Mouse (Mus musculus): ENCODE results near the gene Slc7a5.
A peak's percentile ranks its signal among the peaks of the same experiment; 100 is the strongest.

Slc7a5 gene

DNA sequence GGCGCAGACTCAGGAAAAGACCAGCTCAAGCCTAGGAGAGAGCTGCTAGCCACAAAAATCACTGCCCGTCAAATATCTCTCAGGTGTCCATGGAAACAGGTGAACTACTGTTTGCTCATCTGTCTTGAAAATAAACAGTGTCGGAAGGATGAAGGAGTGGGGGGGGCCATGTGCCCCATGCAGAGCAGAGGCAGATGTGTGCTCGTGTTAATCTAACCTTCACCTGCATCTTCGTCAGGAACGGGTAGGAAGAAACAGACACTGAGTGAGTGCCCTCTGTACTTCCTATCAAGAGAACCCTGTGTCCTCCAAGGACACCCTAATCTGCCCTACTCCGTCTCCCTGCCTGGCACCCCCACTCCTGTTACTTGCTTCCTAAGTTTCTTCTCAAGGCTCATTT lies 55.8 kb downstream of the Slc7a5 start:
- DNase-seq (ENCODE audit: low read depth in 1 of 2, low spot score in 2 of 2): no peak

DNA sequence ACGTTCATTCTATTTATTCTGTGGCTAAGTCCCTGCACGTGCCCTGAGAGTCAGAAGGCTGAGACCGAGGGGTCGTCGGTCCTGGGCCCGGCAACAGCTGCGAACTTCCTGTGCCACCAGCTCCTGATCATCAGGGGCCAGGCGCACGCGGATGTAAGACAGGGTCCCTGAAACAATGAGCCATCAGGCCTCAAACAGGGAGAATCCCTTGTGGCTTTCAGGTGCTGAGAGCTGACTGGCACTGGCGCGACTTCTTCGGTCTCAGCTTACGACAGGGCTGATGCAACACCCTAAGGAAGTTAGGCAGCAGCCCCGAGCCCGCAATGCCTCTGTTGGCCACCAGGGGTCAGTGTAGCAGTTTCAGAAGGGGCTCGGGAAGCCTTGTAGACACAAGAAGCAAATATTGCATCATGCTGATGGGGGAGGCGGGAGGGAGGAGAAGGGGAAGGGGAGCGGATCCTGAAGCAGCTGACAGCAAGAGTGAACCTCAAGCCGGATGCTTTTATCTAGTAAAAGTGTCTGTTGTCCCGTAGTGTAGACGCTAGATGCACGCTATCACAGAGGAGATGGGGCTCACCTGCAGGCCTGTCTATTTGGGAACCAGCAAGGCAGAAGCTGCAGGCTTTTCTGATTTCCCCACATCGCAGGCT lies 56.5 kb downstream of the Slc7a5 start:
- DNase-seq (ENCODE audit: low read depth in 1 of 2, low spot score in 2 of 2): peak; percentile 94 to 95

DNA sequence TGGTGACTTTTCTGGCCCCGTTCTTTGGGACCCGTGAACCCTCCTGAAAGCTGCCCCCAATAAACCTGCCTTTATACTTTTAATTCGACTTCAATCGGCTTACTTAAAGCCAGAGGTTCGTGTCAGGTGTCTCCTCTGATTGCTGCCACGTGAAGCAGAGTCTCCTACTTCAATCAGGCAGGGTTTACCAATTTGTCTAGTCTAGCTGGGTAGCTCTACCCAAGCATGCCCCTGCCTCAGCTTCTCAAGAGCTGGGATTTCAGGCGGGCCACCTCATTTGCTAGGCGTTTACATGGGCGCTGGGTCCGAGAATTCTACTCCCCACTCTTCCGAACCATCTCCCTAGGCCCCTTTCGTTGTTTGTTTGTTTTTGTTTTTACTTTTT lies 57.1 kb downstream of the Slc7a5 start:
- DNase-seq (ENCODE audit: low read depth in 1 of 2, low spot score in 2 of 2): no peak

DNA sequence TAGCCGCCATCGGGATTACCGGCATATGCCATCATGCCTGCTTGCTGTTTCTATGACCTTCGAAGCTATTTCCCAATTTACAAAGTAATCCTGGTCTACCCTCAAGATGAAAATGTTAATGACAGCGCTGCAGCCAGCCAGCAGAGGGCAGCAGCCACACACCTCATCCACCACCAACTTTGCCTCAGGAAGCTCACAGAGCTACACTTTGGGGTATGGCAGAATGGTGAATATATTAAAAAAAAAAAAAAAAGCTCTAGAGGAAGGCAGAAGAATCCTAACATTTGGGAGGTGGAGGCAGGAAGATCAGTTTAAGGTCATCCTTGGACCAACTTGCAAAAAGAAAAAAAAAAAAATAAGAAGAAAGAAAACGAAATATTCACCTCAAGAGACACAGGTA lies 57.5 kb downstream of the Slc7a5 start:
- DNase-seq (ENCODE audit: low read depth in 1 of 2, low spot score in 2 of 2): peak in 1 of 2 experiments; percentile 59

DNA sequence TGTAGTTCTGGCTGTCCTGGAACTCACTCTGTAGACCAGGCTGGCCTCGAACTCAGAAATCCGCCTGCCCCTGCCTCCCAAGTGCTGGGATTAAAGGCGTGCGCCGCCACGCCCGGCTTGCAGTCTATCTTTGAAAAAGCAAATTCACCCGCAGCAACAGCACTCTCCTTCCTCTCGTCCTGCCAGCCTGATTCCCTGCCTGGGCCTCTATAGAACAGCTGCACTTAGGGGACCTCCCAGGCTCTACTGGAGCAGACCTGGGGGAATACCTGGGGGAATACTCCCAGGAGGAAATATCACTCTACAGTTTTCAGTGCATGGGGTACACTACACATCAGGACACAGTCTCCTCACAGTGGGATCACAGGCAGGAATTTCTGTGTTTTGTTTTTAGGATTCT lies 58.2 kb downstream of the Slc7a5 start:
- DNase-seq (ENCODE audit: low read depth in 1 of 2, low spot score in 2 of 2): no peak

DNA sequence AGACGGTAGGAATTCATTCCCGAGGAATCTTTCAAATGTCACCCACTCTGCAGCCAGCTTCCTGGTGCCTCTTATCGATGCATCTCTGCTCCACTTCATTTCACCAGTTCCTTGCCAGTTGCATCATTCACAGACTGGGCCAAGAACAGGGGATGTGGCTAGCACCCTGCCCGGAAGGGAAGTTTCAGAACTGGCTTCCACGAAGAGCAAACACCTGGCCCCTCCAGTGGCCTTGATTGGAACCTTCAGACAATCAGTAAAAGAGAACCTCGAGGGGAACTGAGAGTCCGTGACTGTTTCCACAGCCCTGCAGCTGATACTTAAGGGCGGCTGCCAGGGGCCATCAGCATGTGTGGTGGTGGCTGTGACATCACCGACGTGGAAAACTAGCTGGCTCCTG lies 59.0 kb downstream of the Slc7a5 start:
- peak in 1 of 2 experiments; percentile 14 for DNase-seq (ENCODE audit: low read depth in 1 of 2, low spot score in 2 of 2)

DNA sequence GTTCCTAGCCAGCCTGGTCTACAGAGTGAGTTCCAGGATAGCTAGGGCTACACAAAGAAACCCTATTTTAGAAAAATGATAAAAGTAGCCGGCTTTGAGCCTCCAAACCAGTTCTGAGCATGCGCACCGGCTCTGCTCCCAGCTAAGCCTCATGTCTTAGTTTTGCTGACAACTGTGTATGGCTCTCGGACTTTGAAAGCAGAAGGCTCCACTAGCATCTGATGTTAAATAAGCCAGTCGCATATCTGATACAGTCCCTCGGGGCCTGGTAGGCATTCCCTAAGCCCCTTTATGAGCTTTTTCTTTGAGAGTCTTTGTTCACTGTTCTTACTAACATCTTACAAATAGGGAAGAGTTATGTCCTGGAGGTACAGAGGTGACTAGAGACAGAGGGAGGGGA lies 59.5 kb downstream of the Slc7a5 start:
- DNase-seq (ENCODE audit: low read depth in 1 of 2, low spot score in 2 of 2): no peak

DNA sequence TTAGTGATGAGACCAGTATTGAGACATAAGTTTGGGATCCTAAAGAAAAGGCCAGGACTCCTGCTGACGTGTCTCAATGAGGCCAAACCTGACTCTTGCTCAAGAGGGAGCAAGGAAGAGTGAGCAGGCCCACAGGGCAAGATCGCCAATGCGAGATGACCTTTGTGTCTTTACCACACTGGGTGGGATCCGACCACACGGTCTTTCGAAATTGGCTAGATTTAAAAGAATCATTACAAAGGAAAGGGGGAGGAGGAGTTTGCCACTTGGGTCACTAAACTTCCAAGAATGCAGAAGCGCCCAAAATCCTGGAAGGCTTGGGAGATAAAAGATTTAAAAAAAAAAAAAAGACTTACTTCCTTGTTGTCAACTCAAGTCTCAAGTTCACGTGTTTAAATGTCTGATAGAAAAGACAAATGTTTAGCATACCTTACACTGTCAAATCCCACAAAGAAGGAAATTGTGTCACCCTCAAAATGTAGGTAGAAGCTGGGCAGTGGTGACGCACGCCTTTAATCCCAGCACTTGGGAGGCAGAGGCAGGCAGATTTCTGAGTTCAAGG lies 60.2 kb downstream of the Slc7a5 start:
- no peak for DNase-seq (ENCODE audit: low read depth in 1 of 2, low spot score in 2 of 2)

DNA sequence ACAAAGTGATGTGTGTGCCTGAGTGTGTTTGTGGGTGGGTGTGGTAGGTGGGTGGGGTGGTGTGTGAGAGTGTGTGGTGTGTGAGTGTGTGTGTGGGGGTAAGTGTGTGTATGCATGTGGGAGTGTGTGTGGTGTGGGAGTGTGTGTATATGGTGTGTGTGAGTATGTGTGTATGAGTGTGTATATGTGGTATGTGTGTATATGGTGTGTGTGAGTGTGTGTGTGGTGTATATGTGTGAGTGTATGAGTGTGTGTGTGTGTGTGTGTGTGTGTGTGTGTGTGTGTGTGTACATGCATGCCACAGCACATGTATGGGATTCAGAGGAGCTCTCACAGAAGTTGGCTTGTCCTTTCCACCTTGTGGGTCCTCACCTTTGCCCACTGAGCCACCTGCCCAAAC lies 60.7 kb downstream of the Slc7a5 start:
- DNase-seq (ENCODE audit: low read depth in 1 of 2, low spot score in 2 of 2): no peak

DNA sequence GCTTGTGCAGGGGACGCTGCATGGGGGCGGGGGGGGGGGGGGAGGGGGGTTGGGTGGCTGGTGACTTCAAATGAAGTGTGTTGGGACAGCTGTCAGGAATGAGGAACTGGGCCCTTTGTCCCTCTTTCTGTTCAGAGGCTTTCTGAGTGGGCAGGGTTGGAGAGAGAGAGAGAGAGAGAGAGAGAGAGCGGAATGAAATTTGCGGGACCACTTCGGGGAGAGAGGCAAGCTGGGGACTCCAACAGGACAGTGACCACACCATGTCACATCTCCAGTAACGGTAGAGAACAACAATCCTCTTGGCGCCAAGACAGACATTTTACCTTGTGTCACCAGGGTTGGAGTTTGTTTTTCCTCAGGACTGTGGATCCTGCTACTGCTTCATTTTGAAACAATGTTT lies 62.7 kb downstream of the Slc7a5 start:
- DNase-seq (ENCODE audit: low read depth in 1 of 2, low spot score in 2 of 2): no peak

DNA sequence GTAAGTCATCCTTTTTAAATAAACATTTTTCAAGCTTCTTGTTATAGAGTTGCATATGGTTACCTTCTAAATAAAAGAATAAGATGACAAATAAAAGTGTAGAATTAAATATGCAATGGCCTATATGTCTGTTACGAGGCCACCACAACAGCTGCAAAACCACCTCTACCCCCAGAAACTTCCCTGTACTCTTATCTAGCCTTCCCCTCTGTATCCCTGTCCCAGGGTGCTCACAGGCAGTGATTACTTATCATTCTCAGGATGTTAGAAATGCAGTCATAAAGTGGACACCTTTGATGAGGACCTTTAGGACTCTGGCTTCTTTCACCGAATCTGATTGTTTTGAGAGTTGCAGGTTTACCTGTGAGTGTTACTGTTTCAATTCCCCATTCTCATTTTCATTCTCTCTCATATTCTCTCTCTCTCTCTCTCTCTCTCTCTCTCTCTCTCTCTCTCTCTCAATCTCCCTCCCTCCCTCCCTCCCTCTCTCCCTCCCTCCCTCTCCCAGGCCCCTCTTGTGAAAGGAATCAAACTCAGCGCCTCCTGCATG lies 64.2 kb downstream of the Slc7a5 start:
- no peak for DNase-seq (ENCODE audit: low read depth in 1 of 2, low spot score in 2 of 2)

DNA sequence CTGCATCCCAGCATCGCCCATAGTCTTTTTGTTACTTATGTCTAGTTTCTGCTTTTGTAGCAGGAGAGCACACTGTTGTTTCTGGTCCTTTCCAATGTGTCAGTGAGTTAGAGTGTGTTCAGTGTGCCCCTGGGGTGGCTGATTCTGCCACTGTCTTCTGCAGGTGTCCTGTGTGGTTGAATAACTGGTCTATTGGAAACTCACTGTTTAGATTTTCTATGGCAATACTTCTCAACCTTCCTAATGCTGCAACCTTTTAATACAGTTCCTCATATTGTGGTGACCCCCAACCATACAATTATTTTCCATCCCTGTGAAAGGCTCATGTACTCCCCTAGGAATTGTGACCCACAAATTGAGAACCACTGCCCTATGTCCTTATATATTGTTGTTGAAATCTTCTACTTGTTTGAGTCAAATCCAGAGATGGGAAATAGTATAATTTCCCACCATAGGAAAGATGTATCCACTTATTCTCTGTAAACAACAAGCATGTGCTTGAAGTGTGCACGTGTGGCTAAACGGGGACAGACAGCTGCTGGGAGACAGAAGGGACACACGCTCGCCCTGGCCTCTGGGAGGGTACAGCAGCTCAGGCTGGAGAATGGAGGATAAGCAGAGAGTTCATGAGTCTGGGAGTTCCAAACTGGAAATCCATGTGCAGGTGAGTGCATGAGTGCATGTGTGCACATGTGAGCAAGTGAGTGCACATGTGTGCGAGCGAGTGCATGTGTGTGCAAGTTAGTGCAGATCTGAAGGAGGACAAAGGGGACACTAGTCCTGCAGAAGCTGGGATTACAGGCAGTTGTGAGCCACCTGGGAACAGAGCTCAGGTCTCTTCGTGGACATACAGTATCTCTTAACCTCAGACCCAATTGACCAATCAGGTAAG lies 65.2 kb downstream of the Slc7a5 start:
- DNase-seq (ENCODE audit: low read depth in 1 of 2, low spot score in 2 of 2): no peak

DNA sequence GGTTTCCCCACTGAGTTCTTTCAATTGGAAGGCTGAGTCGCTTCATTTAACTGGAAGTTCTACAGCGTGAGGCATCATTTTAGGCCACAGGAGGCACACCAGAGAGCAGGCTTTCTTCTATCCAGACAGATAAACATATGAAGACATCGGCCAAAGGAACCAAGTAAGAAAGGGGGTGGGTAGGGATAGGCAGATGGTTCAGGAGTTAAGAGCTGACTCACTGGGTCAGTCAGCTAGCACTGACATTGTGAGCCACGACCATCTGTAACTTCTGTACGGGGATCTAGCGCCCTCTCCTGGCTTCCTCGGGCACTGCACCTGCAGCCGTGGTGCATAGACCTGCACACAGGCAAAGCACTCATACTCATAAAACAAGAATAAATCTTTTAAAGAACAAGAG lies 66.3 kb downstream of the Slc7a5 start:
- peak in 1 of 2 experiments; percentile 44 for DNase-seq (ENCODE audit: low read depth in 1 of 2, low spot score in 2 of 2)

DNA sequence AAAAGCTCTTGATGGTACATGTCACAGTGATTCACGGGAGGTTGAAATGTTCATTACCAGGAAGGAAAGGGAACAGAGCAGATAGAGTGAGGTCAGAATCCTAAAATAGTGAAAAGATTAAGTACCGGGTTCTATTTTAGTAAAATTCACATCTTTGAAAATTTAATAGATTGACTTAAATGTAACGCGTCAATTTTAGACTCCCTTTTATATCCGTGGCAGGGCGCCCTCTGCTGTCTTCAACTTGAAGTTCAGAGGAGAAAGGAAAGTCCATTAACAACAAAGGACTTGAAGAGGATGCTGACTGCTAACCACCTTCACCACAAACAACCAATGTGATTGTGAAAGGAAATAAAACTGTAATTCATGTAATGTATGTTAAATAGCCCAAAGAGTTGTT lies 75.0 kb downstream of the Slc7a5 start:
- DNase-seq (ENCODE audit: low read depth in 1 of 2, low spot score in 2 of 2): peak in 1 of 2 experiments; percentile 58

DNA sequence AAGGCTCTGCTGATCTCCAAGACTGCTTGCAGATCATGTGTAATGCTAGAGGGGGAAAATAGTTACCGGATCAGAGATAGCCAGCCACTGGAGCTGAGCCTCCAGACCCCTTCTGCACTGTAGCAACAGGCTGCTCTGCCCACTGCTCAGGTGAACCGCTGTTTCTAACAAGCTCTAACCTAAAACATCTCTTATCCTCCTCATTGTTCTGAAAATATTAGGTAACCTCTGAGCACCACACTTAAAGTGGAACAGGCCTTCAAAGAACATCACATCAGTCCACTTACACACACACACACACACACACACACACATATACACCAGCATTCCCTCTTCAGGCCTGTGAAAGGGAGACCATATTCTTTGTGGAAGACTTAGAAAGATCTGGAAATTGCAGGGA lies 75.4 kb downstream of the Slc7a5 start:
- no peak for DNase-seq (ENCODE audit: low read depth in 1 of 2, low spot score in 2 of 2)

All from monocyte, adult 2 months (primary cell).